Mouse (Mus musculus) stomach, postnatal 0 days (tissue): ENCODE measurements at regions not wholly inside any gene's neighbourhood (a gene's known extent, or its start where the extent isn't known, plus 50 kb on each side); places are given as distances from the start of the nearest gene placed in this dataset.

Source experiments
- CTCF ChIP-seq: IDR thresholded peaks from 2 replicates; pipeline ENCODE4 v1.5.1; 2016; ENCODE audit warnings: antibody characterized with exemption, low read depth, mild to moderate bottlenecking, moderate library complexity
- EP300 ChIP-seq: optimal IDR thresholded peaks from 2 replicates; pipeline ENCODE3; 2016; ENCODE audit warnings: antibody characterized with exemption

DNA sequence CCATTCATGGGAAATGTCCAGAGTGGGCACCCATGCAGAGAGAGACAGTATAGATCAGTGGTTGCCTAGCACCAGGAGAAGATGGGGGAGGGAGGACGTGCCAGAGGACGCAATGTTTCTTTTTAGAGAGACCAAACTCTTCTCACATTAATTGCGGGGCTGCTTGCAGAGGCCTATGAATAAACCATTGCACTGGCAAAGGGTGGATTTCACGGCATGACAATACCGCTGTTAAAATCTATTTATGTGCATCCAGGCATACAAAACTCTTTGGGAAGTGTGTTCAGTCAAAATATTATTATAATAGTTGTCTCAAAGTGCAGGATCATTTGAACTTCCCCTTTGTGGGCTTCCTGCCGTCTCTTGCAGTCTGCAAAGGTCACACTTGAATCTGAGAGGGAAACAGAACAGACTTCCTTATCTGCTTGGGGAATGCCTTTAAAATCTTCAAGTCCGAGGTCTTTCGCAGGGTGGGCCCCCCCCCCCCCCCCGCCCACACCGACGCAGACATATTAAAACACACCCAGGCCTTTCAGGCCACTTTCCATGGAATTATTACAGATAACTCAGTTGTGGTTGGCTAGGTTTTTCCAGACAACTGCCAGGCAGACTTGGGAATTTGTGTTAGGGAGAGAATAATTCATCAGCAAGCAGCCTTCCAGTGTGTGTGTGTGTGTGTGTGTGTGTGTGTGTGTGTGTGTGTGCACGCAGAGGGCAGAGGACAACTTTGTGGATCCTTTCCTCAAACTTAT is 78.3 kb upstream of the Slc45a1 start:
- TF ChIP-seq EP300, result no peak
- TF ChIP-seq CTCF, result no peak
